Mouse (Mus musculus) liver, embryonic 18 days (tissue): Measurements from ENCODE around the gene Cks1brt. TPM values are rescaled to one million over a fixed set of nuclear protein-coding genes. Genes with fewer than 3 reads are reported as not detected.

Source experiments
- polyA plus RNA-seq: library from polyadenylated mRNA; depleted of rRNA; stranded (reverse); fragments of >200 nt; gene quantifications from 2 replicates; pipeline ENCODE4 v1.2.3, GENCODE M21; 2012; rRNA removed

Cks1brt gene
- polyA plus RNA-seq, result not detected in 2 replicates

GRCm38 (mm10) chr8:85151624-85152023, at the start of gene Cks1brt:
Gene Cks1brt, plus strand, starts transcription at chr8:85151924.

GRCm38 (mm10) chr8:85122995-85123394, 28.7 kb upstream of the Cks1brt start, which contains the start of gene Zfp791:
Gene Zfp791, minus strand, starts transcription at chr8:85123095.

Other genes with a start within 250 kb of the Cks1brt start
- gene Klf1, start 250.0 kb upstream of the Cks1brt start, polyA plus RNA-seq, result 82.0 and 97.2 TPM in 2 replicates
- 12.9 and 13.0 TPM in 2 replicates for gene Dnase2a, start 243.4 kb upstream of the Cks1brt start, polyA plus RNA-seq
- gene Mast1, start 214.6 kb upstream of the Cks1brt start, polyA plus RNA-seq, result 0.07 and 0.08 TPM in 2 replicates
- gene Rtbdn, start 204.9 kb upstream of the Cks1brt start, polyA plus RNA-seq, result not detected in 2 replicates
- 0.58 TPM in 1 of 2 replicates, not detected in the other for gene Gm49661, start 182.5 kb upstream of the Cks1brt start, polyA plus RNA-seq
- 467 and 538 TPM in 2 replicates for gene Prdx2, start 182.3 kb upstream of the Cks1brt start, polyA plus RNA-seq
- gene Rnaseh2a, start 182.2 kb upstream of the Cks1brt start, polyA plus RNA-seq, result 37.4 and 40.1 TPM in 2 replicates
- 11.6 and 18.6 TPM in 2 replicates for gene Junb, start 173.2 kb upstream of the Cks1brt start, polyA plus RNA-seq
- gene Hook2, start 161.3 kb upstream of the Cks1brt start, polyA plus RNA-seq, result 10.3 and 12.2 TPM in 2 replicates
- not detected in 2 replicates for gene Best2, start 137.4 kb upstream of the Cks1brt start, polyA plus RNA-seq
- gene Asna1, start 126.6 kb upstream of the Cks1brt start, polyA plus RNA-seq, result 63.3 and 64.0 TPM in 2 replicates
- gene Trir, start 125.1 kb upstream of the Cks1brt start, polyA plus RNA-seq, result 83.5 and 105 TPM in 2 replicates
- 18.0 and 21.4 TPM in 2 replicates for gene Tnpo2, start 115.0 kb upstream of the Cks1brt start, polyA plus RNA-seq
- 11.8 and 12.7 TPM in 2 replicates for gene Fbxw9, start 91.9 kb upstream of the Cks1brt start, polyA plus RNA-seq
- gene Gm5741, start 83.9 kb upstream of the Cks1brt start, polyA plus RNA-seq, result 0.26 TPM in 1 of 2 replicates, not detected in the other
- gene Dhps, start 80.2 kb upstream of the Cks1brt start, polyA plus RNA-seq, result 17.8 and 18.4 TPM in 2 replicates
- 39.8 and 41.3 TPM in 2 replicates for gene Wdr83os, start 71.2 kb upstream of the Cks1brt start, polyA plus RNA-seq
- gene Wdr83, start 70.6 kb upstream of the Cks1brt start, polyA plus RNA-seq, result 22.9 and 26.2 TPM in 2 replicates
- 41.9 and 48.3 TPM in 2 replicates for gene Man2b1, start 68.7 kb upstream of the Cks1brt start, polyA plus RNA-seq
- 4.4 and 5.3 TPM in 2 replicates for gene Zfp791, start 28.8 kb upstream of the Cks1brt start, polyA plus RNA-seq
- gene Olfr371, start 74.1 kb downstream of the Cks1brt start, polyA plus RNA-seq, result not detected in 2 replicates
- 33.7 and 35.9 TPM in 2 replicates for gene Orc6, start 147.7 kb downstream of the Cks1brt start, polyA plus RNA-seq
- gene Vps35, start 147.9 kb downstream of the Cks1brt start, polyA plus RNA-seq, result 27.4 and 28.6 TPM in 2 replicates
- gene Mylk3, start 234.4 kb downstream of the Cks1brt start, polyA plus RNA-seq, result 19.8 and 22.4 TPM in 2 replicates